Mouse (Mus musculus) midbrain, embryonic 15.5 days (tissue): ENCODE results near the gene Calr. TPM values are rescaled to one million over a fixed set of nuclear protein-coding genes. Genes with fewer than 3 reads are reported as not detected.
A peak's percentile ranks its signal among the peaks of the same experiment; 100 is the strongest.

Experiments
- ATAC-seq: fragments of 200-750 bp; cut with Nextera tagmentation; replicated peaks from 2 replicates; pipeline ENCODE4 v1.8.0; 2017; ENCODE audit warnings: moderate TSS enrichment
- H3K27ac ChIP-seq: fragments of 300-500 bp; sonication (generic); 2 replicates; pipeline ENCODE4 v1.5.1; 2015; ENCODE audit warnings: mild to moderate bottlenecking, inconsistent platforms
- H3K27me3 ChIP-seq: fragments of 300-500 bp; sonication (generic); replicated peaks from 2 replicates; pipeline ENCODE4 v1.6.1; 2015; ENCODE audit warnings: inconsistent platforms
- H3K36me3 ChIP-seq: fragments of 300-500 bp; sonication (generic); replicated peaks from 2 replicates; pipeline ENCODE4 v1.6.1; 2015; ENCODE audit warnings: inconsistent platforms
- H3K4me1 ChIP-seq: fragments of 300-500 bp; sonication (generic); 2 replicates; pipeline ENCODE4 v1.6.1; 2015; ENCODE audit warnings: inconsistent platforms
- H3K4me2 ChIP-seq: fragments of 300-500 bp; sonication (generic); 2 replicates; pipeline ENCODE4 v1.6.1; 2015; ENCODE audit warnings: inconsistent platforms, mild to moderate bottlenecking, moderate library complexity
- H3K4me3 ChIP-seq: fragments of 300-500 bp; sonication (generic); 2 replicates; pipeline ENCODE4 v1.5.1; 2015; ENCODE audit warnings: mild to moderate bottlenecking, inconsistent platforms
- H3K9ac ChIP-seq: fragments of 300-500 bp; sonication (generic); 2 replicates; pipeline ENCODE4 v1.6.1; 2015; ENCODE audit warnings: mild to moderate bottlenecking, inconsistent platforms
- H3K9me3 ChIP-seq: fragments of 300-500 bp; sonication (generic); 2 replicates; pipeline ENCODE4 v1.6.1; 2016; ENCODE audit warnings: inconsistent platforms
- WGBS: fragments of 180-500 bp; shearing (Covaris S2); methylation state at CpG from one replicate; pipeline ENCODE4 v1.1.7; 2015; ENCODE audit warnings: mixed read lengths; 5-methylcytosine and 5-hydroxymethylcytosine counted together
- polyA plus RNA-seq: library from polyadenylated mRNA; unstranded; fragments of >200 nt; fragmentation: Nextera tagmentation; extraction: Ambion mirVana; gene quantifications from 2 replicates; pipeline ENCODE4 v1.2.1, GENCODE M21; 2015

Calr gene
- polyA plus RNA-seq, 1 experiment from 2014 or later: 669 TPM

- peak overlapping the region; percentile 43 for H3K4me3 ChIP-seq
- peaks cover 14% of the 10 kb centered on the region; the same call in 1 of the 2 replicates for H3K36me3 ChIP-seq
- peak overlapping the region; percentile 87 for H3K4me2 ChIP-seq
- peaks cover 7% of the 10 kb centered on the region; the same call in 1 of the 2 replicates for H3K27me3 ChIP-seq
- H3K9ac ChIP-seq: peak overlapping the region; percentile 21
- ATAC-seq: peak; percentile 57
- no peak overlapping the region for H3K27ac ChIP-seq
- 3% methylated on average over 54 of the region's 54 CpGs for WGBS
- H3K9me3 ChIP-seq: no peaks in the 10 kb centered on the region
- peaks cover 10% of the 10 kb centered on the region for H3K4me1 ChIP-seq
Observed at GRCm38 (mm10) chr8:84872309-84872965, 25.7 kb upstream of the Calr start.

DNA sequence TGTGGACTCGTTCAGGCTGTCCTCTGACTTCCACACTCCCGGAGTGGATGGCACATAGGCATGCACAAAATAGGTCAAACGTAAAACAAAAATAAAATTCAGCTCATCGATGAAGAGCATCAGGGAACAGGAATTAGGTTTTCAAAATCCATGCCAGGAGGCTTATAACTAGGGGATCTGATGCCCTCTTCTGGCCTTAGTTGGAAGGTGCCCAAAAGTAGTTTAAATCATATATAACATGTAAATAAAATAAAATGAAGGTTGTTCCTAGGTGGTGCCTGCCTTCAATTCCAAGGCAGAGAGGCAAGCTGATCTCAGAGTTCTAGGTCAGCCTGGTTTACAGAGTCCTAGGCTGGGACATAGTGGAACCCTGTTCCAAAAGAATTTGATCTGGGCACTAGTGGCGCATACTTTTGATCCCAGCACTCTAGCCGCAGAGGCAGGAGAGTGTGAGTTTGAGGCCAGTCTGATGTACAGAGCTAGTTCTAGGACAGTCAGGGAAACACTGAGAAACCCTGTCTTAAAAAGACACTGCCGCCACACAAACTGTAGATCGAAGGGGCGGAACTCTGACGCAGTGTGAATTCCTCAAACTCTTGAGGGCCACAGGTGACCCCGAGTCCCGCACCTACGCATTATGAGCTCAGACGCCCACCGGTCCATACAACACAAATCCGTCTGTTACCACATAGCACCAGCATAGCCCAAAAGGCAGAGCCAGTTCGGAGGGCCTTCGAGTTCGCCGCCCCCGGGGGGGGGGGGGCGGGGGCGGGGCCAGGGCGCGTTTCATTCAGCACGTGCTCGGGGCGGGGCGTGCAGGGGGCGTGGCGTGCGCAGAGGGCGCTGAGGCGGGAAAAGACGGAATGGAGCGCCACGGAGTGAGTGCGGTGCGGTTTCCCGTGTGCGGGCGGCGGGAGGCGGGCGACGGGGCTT is 24.9 kb upstream of the Calr start, which contains the start of gene Syce2:
Syce2 (plus strand) TSS at position 736 of the 933 bp plus-strand sequence.
- Histone ChIP-seq H3K4me2 (peak within 1 kb of the TSS; percentile 87), H3K27ac (no peak within 1 kb of the TSS), H3K9me3 (no peaks in the 10 kb centered on the region), H3K4me3 (peak within 1 kb of the TSS; percentile 43), H3K27me3 (peaks cover 7% of the 10 kb centered on the region; the same call in 1 of the 2 replicates), H3K4me1 (peaks cover 10% of the 10 kb centered on the region), H3K36me3 (peaks cover 20% of the 10 kb centered on the region; the same call in 1 of the 2 replicates), H3K9ac (peak within 1 kb of the TSS; percentile 21)
- WGBS: 15% methylated on average over 46 of the region's 46 CpGs
- peak; percentile 75 for ATAC-seq

- Histone ChIP-seq H3K36me3 (peaks cover 12% of the 10 kb centered on the region), H3K4me1 (peaks cover 17% of the 10 kb centered on the region), H3K4me3 (peak within 1 kb of the TSS; percentile 85), H3K27ac (peak within 1 kb of the TSS; percentile 78), H3K27me3 (no peaks in the 10 kb centered on the region), H3K4me2 (peak within 1 kb of the TSS; percentile 63), H3K9me3 (no peaks in the 10 kb centered on the region), H3K9ac (peak within 1 kb of the TSS; percentile 90)
- under 1% methylated on average over 39 of the region's 39 CpGs for WGBS
- peak; percentile 93 for ATAC-seq
Observed at GRCm38 (mm10) chr8:84856864-84857441, 10.2 kb upstream of the Calr start, which contains the start of gene Farsa. Gene Farsa (plus strand): TSS chr8:84856989.

DNA sequence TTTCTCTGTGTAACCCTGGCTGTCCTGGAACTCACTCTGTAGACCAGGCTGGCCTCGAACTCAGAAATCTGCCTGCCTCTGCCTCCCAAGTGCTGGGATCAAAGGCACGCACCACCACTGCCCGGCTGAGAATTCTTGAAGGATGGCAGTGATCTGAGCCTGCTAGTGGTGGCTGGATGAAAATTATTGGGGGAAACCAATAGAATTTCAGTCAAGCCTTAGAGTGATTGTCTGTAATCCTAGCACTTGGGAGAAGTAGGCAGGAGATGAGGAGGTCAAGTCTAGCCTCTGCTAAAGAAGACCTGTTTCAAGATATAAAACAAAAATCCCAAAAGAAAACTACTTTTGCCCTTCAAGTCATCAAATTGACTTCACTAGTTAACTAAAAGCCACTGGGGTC is 9.7 kb upstream of the Calr start:
- peaks cover 17% of the 10 kb centered on the region for H3K4me1 ChIP-seq
- H3K27me3 ChIP-seq: no peaks in the 10 kb centered on the region
- 94% methylated on average over 3 of the region's 3 CpGs for WGBS
- peak overlapping the region; percentile 85; the same call in 1 of the 2 replicates for H3K4me3 ChIP-seq
- peak overlapping the region; percentile 78 for H3K27ac ChIP-seq
- H3K9ac ChIP-seq: no peak overlapping the region
- ATAC-seq: peak; percentile 34; the same call in 1 of the 2 replicates
- peak overlapping the region; percentile 63 for H3K4me2 ChIP-seq
- peaks cover 7% of the 10 kb centered on the region for H3K36me3 ChIP-seq
- H3K9me3 ChIP-seq: no peaks in the 10 kb centered on the region

DNA sequence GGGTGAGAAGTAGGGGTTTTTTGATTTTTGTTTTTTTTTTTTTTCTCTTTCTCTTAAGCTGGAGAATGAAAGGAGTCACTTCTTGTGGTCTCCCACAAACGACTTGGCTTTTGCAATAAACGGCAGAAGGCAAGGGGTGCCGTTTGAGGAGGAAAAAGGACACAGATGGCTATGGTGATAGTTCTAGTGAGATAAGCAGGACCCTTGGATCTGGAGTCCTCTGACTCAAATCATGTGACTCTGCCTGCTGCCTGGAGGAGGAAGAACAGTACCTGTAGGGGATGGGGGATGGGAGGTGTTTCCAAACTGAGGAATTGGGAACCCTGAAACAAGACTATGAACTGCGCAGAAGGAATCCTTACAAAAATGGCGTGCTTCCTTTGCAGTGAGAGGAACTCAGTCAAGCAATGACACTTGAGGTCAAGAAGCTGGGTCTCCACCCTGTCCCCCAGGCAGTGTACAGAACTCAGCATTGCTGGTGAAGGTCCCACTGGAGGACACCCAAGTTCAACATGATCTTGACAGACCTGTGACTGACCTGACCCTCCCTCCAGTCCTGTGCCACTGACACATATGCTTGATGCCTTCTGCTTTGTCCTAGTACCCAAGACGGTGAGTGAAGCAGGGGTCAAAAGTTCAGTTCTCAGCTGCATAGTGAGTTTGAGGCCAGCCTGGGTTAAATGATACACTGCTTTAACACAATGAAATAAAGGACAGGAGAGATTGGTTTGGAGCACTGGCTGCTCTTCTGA is 1.1 kb upstream of the Calr start:
- WGBS: 41% methylated on average over 6 of the region's 6 CpGs
- Histone ChIP-seq H3K27ac (peak overlapping the region; percentile 85), H3K27me3 (no peaks in the 10 kb centered on the region)

GRCm38 (mm10) chr8:84846094-84846721 is 526 bp downstream of the Calr start:
- Histone ChIP-seq H3K9me3 (no peaks in the 10 kb centered on the region), H3K4me2 (peak overlapping the region; percentile 65), H3K27me3 (no peaks in the 10 kb centered on the region), H3K9ac (peak overlapping the region; percentile 99), H3K4me3 (peak overlapping the region; percentile 97), H3K36me3 (peaks cover 32% of the 10 kb centered on the region), H3K4me1 (peaks cover 32% of the 10 kb centered on the region), H3K27ac (peak overlapping the region; percentile 90)
- under 1% methylated on average over 30 of the region's 30 CpGs for WGBS
- no peak; the same call in none of the 2 replicates for ATAC-seq

More for the DNA sequence above, 1.1 kb upstream of the Calr start:
- Histone ChIP-seq H3K4me3 (peak overlapping the region; percentile 97), H3K9ac (peak overlapping the region; percentile 58; the same call in 1 of the 2 replicates), H3K36me3 (peaks cover 19% of the 10 kb centered on the region), H3K9me3 (no peaks in the 10 kb centered on the region), H3K4me2 (peak overlapping the region; percentile 77), H3K4me1 (peaks cover 27% of the 10 kb centered on the region)
- ATAC-seq: no peak

DNA sequence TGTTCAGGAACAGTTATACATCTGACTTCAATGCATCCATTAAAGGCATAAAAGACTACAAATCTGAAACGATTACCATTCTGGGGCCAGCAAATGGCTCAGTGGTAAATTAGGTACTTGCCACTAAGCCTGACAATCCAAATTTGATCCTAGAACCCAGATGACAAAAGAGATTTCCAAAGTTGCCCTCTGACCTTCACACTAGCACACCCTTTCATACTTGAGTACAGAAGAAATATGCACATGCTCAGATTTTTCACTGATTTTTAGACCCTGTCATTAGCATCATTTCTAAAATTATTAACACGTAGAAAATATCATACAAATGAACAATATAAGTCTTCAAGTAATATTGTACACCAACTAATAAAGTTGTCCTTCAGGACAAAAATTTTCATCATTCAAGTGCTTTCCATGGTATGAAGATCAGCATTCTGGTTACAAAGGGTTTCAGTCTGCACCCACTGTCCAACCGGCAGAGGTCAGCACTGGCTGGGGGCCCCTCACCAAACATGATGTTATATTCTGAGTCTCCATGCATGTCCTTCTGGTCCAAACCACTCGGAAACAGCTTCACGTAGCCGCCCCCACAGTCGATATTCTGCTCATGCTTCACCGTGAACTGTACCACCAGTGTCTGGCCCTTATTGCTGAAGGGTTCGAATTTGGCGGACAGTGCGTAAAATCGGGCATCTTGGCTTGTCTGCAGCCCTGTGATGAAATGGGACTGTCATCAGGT is 1.2 kb downstream of the Calr start:
- Histone ChIP-seq H3K9me3 (no peaks in the 10 kb centered on the region), H3K4me3 (peak overlapping the region; percentile 97), H3K4me1 (peaks cover 32% of the 10 kb centered on the region), H3K9ac (peak overlapping the region; percentile 99), H3K27ac (peak overlapping the region; percentile 90), H3K27me3 (no peaks in the 10 kb centered on the region), H3K36me3 (peaks cover 32% of the 10 kb centered on the region), H3K4me2 (peak overlapping the region; percentile 65)
- WGBS: 16% methylated on average over 12 of the region's 12 CpGs
- no peak for ATAC-seq

DNA sequence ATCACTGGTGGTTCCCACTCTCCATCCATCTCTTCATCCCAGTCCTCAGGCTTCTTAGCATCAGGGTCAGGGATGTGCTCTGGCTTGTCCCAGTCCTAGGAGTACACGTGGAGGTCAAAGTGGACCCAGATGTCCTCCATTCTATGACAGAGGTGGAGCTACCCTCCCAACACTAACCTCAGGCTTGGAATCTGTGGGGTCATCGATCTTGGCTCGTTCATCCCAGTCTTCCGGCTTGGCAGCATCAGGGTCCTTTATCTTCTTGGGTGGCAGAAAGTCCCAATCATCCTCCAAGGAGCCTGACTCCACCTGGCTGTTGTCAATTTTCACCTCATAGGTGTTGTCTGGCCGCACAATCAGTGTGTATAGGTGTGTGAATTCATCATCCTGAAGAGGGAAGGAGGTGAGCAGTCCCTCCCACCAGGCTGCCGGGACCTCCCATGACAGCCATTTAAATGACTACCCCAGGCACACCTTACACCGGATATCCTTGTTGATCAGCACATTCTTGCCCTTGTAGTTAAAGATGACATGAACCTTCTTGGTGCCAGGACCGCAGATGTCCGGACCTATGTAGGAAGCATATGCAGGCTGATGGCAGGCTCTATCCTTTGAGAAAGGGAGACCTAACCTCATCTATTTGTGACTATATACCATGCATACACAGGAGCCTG is 2.2 kb downstream of the Calr start:
- H3K4me1 ChIP-seq: peaks cover 36% of the 10 kb centered on the region
- no peak for ATAC-seq
- peak overlapping the region; percentile 65 for H3K4me2 ChIP-seq
- peak overlapping the region; percentile 99; the same call in 1 of the 2 replicates for H3K9ac ChIP-seq
- peak overlapping the region; percentile 97 for H3K4me3 ChIP-seq
- no peaks in the 10 kb centered on the region for H3K27me3 ChIP-seq
- H3K27ac ChIP-seq: no peak overlapping the region
- WGBS: 91% methylated on average over 9 of the region's 9 CpGs
- no peaks in the 10 kb centered on the region for H3K9me3 ChIP-seq
- H3K36me3 ChIP-seq: peaks cover 32% of the 10 kb centered on the region

DNA sequence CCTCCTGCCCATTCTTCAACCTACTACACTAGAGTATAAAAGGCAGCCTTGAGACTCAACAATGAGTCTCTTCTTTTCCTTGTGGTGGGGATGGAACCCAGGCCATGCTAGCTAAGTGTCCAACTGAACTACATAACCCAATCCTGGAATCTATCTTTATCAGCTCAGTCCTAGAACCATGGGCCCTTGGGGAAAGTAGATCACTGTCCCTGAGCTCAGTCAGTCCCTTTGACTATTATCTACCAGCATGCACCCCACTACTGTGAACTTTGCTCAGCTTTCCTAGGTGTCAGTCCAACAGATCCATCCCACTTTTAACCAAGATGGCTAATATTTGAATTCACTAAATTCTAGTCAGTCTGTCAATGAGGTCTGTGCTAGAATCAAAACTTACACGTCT is 5.2 kb downstream of the Calr start:
- peaks cover 50% of the 10 kb centered on the region for H3K36me3 ChIP-seq

More for the DNA sequence above, 5.2 kb downstream of the Calr start:
- Histone ChIP-seq H3K4me1 (peaks cover 37% of the 10 kb centered on the region), H3K4me3 (no peak overlapping the region), H3K27me3 (no peaks in the 10 kb centered on the region), H3K9me3 (no peaks in the 10 kb centered on the region), H3K9ac (no peak overlapping the region), H3K27ac (no peak overlapping the region), H3K4me2 (no peak overlapping the region)
- 82% methylated on average over 1 of the region's 1 CpGs for WGBS
- no peak for ATAC-seq
